Mouse (Mus musculus) heart, embryonic 14.5 days (tissue): ENCODE data around the gene Olfr781. TPM values are rescaled to one million over a fixed set of nuclear protein-coding genes. Genes with fewer than 3 reads are reported as not detected.
"Not testable (repeated sequence)": the region's sequence is repeated elsewhere in the genome, so short reads cannot be mapped to it uniquely, and the experiment has no call there.

Source experiments
- ATAC-seq: fragments of 200-750 bp; cut with Nextera tagmentation; 2 replicates; pipeline ENCODE4 v1.8.0; 2017; ENCODE audit warnings: low read depth, moderate TSS enrichment; ENCODE audit not compliant: insufficient number of reproducible peaks, insufficient read depth, low FRiP score
- H3K27ac ChIP-seq, 2 experiments: fragments of 200-500 bp in 1 of 2; fragments of 300-500 bp in 1 of 2; sonication (generic) in 1 of 2; replicated peaks in 1 of 2; 2 replicates each; pipeline ENCODE4 v1.5.1; 2012 to 2014; ENCODE audit warnings: low read depth in 2 of 2, low read length in 2 of 2, control low read depth in 1 of 2, mild to moderate bottlenecking in 1 of 2, mixed read lengths in 1 of 2; ENCODE audit not compliant: control insufficient read depth in 1 of 2, insufficient read depth in 1 of 2
- H3K27me3 ChIP-seq: fragments of 300-500 bp; sonication (generic); 2 replicates; pipeline ENCODE4 v1.6.1; 2014; ENCODE audit warnings: mild to moderate bottlenecking, low read length, control low read depth; ENCODE audit not compliant: control insufficient read depth, insufficient read depth
- H3K36me3 ChIP-seq: fragments of 300-500 bp; sonication (generic); 2 replicates; pipeline ENCODE4 v1.6.1; 2014; ENCODE audit warnings: mild to moderate bottlenecking, control low read depth, low read length, mixed read lengths; ENCODE audit not compliant: control insufficient read depth, insufficient read depth
- H3K4me1 ChIP-seq, 2 experiments: fragments of 200-500 bp in 1 of 2; fragments of 300-500 bp in 1 of 2; sonication (generic) in 1 of 2; 2 replicates each; pipeline ENCODE4 v1.6.1; 2012 to 2014; ENCODE audit warnings: low read length in 2 of 2, control low read depth in 1 of 2, mixed read lengths in 1 of 2; ENCODE audit not compliant: control insufficient read depth in 2 of 2, insufficient read depth in 2 of 2
- H3K4me2 ChIP-seq: fragments of 300-500 bp; sonication (generic); 2 replicates; pipeline ENCODE4 v1.6.1; 2014; ENCODE audit warnings: mild to moderate bottlenecking, low read length
- H3K4me3 ChIP-seq, 2 experiments: fragments of 200-500 bp in 1 of 2; fragments of 300-500 bp in 1 of 2; sonication (generic) in 1 of 2; 2 replicates each; pipeline ENCODE4 v1.5.1; 2012 to 2014; ENCODE audit warnings: low read length in 2 of 2, mild to moderate bottlenecking in 2 of 2, control low read depth in 1 of 2, low read depth in 1 of 2, moderate library complexity in 1 of 2; ENCODE audit not compliant: control insufficient read depth in 1 of 2, insufficient read depth in 1 of 2
- H3K9ac ChIP-seq: fragments of 300-500 bp; sonication (generic); 2 replicates; pipeline ENCODE4 v1.6.1; 2014; ENCODE audit warnings: mild to moderate bottlenecking, low read length
- H3K9me3 ChIP-seq: fragments of 300-500 bp; sonication (generic); 2 replicates; pipeline ENCODE4 v1.6.1; 2016; ENCODE audit warnings: low read length, control low read depth; ENCODE audit not compliant: control insufficient read depth
- WGBS: fragments of 180-500 bp; shearing (Covaris S2); extraction: QIAGEN DNeasy Blood & Tissue Kit; methylation state at CpG from one replicate; pipeline ENCODE4 v1.1.7; 2014; 5-methylcytosine and 5-hydroxymethylcytosine counted together
- polyA plus RNA-seq: library from polyadenylated mRNA; unstranded; fragments of >200 nt; fragmentation: Nextera tagmentation; extraction: Ambion mirVana; gene quantifications from 2 replicates; pipeline ENCODE4 v1.2.1, GENCODE M21; 2014

Olfr781 gene
- not detected in 2 replicates for polyA plus RNA-seq

GRCm38 (mm10) chr10:129328554-129328953 is at the start of gene Olfr781:
Gene Olfr781, plus strand, starts transcription at chr10:129328854.
- no peak within 1 kb of the TSS for H3K27ac ChIP-seq
- no peak for ATAC-seq
- no peaks in the 10 kb centered on the region for H3K4me1 ChIP-seq
- no peaks in the 10 kb centered on the region for H3K36me3 ChIP-seq
- no peak within 1 kb of the TSS for H3K9ac ChIP-seq
- H3K27me3 ChIP-seq = no peaks in the 10 kb centered on the region
- no peak within 1 kb of the TSS for H3K4me3 ChIP-seq
- no peak within 1 kb of the TSS for H3K4me2 ChIP-seq
- H3K9me3 ChIP-seq = peaks cover 6% of the 10 kb centered on the region

- H3K9me3 ChIP-seq, H3K9ac ChIP-seq, H3K27ac ChIP-seq, H3K27me3 ChIP-seq, H3K4me2 ChIP-seq, ATAC-seq, H3K4me3 ChIP-seq, H3K36me3 ChIP-seq, H3K4me1 ChIP-seq: not testable (repeated sequence)
- 26% methylated on average over 1 of the region's 1 CpGs for WGBS
These were observed 15.7 kb upstream of the Olfr781 start for GRCm38 (mm10) chr10:129312973-129313372.

DNA sequence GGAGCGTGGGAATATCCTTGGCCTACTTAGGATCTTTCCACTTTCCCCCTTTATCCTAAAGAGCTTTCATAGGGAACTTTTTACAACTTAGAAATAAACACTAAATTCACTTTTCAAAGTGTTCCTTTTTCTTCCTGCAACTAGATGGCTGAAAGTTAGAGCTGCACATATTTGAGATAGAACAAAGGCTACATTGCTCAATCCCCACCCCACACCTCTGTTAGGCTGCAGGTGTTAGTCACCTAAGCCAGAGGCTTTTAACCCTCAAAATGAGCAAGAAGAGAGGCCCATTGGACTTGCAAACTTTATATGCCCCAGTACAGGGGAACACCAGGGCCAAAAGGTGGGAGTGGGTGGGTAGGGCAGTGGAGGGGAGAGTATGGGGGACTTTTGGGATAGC is 15.1 kb upstream of the Olfr781 start:
- no CpG with 5 or more reads among the region's 1 CpGs for WGBS

GRCm38 (mm10) chr10:129317817-129318216 is 10.8 kb upstream of the Olfr781 start, which contains the start of gene Olfr780:
Gene Olfr780, plus strand, starts transcription at chr10:129318117.
- Histone ChIP-seq H3K9ac (no peak within 1 kb of the TSS), H3K27ac (no peak within 1 kb of the TSS), H3K9me3 (no peaks in the 10 kb centered on the region), H3K36me3 (no peaks in the 10 kb centered on the region), H3K27me3 (no peaks in the 10 kb centered on the region), H3K4me2 (no peak within 1 kb of the TSS), H3K4me1 (no peaks in the 10 kb centered on the region), H3K4me3 (no peak within 1 kb of the TSS)
- no peak for ATAC-seq
- 69% methylated on average over 3 of the region's 3 CpGs for WGBS

More for the DNA sequence above, 15.1 kb upstream of the Olfr781 start:
- not testable (repeated sequence) for H3K9ac ChIP-seq, ATAC-seq, H3K4me3 ChIP-seq, H3K4me1 ChIP-seq, H3K27ac ChIP-seq, H3K36me3 ChIP-seq, H3K9me3 ChIP-seq, H3K4me2 ChIP-seq, H3K27me3 ChIP-seq

DNA sequence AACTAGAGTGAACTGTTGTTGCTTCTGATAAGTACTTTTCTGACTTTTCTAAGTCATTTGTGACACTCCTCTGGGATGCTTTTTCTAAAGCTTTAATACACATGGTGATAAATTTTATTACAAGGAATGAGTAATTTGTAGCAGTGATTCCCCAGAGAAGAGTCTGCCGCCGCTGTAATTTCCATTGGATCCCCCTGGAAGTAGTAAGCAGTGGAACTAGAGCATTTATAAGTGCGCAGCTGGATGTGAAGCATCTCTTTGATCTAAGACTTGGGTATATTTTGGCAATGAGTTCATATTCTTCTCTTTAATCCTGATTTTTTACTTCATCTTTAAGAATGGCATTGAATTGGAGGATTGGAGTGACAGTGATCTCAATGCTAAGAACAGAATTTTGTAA is 19.9 kb downstream of the Olfr781 start, which contains the start of gene Olfr782:
TSS of gene Olfr782 (plus strand) at position 301 of the 400 bp plus-strand sequence.
- no peak within 1 kb of the TSS for H3K27ac ChIP-seq
- no peak within 1 kb of the TSS for H3K9ac ChIP-seq
- WGBS = 80% methylated on average over 3 of the region's 3 CpGs
- H3K4me1 ChIP-seq = no peaks in the 10 kb centered on the region
- H3K9me3 ChIP-seq = no peaks in the 10 kb centered on the region
- H3K27me3 ChIP-seq = no peaks in the 10 kb centered on the region
- ATAC-seq = no peak
- H3K4me2 ChIP-seq = no peak within 1 kb of the TSS
- no peak within 1 kb of the TSS for H3K4me3 ChIP-seq
- H3K36me3 ChIP-seq = no peaks in the 10 kb centered on the region

DNA sequence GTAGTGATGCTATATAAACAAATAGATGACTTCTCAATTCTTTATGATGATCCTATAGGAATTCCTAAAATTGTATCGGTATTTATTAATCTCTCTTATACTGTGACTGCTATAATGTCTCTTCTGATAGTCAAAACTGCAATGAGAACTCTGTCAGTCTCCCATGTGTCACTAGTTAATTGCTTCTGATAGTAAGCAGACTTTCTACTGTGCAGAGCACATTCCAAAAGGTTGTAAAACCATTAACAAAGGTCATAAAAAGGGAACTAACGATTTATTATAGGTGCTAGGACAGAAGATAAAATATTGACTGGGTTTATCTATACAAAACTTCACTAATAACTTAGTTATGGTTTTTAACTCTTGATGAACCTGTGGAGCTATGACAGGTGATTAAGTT is 23.8 kb downstream of the Olfr781 start:
- H3K27me3 ChIP-seq, H3K9me3 ChIP-seq, H3K9ac ChIP-seq, H3K4me1 ChIP-seq, ATAC-seq, H3K4me2 ChIP-seq, H3K27ac ChIP-seq, H3K36me3 ChIP-seq, H3K4me3 ChIP-seq: not testable (repeated sequence)
- 57% methylated on average over 2 of the region's 2 CpGs for WGBS

GRCm38 (mm10) chr10:129356496-129356895 is 27.8 kb downstream of the Olfr781 start:
- H3K9me3 ChIP-seq, ATAC-seq, H3K27me3 ChIP-seq, H3K27ac ChIP-seq, H3K9ac ChIP-seq, H3K4me2 ChIP-seq, H3K36me3 ChIP-seq, H3K4me3 ChIP-seq, H3K4me1 ChIP-seq: not testable (repeated sequence)
- 65% methylated on average over 4 of the region's 4 CpGs for WGBS

- WGBS = 68% methylated on average over 5 of the region's 5 CpGs
- ATAC-seq = no peak
- H3K27me3 ChIP-seq = no peaks in the 10 kb centered on the region
- no peak overlapping the region for H3K4me2 ChIP-seq
- H3K9ac ChIP-seq = no peak overlapping the region
- no peaks in the 10 kb centered on the region for H3K36me3 ChIP-seq
- no peak overlapping the region for H3K4me3 ChIP-seq
- no peaks in the 10 kb centered on the region for H3K9me3 ChIP-seq
- no peak overlapping the region for H3K27ac ChIP-seq
- H3K4me1 ChIP-seq = no peaks in the 10 kb centered on the region
These were observed 28.7 kb downstream of the Olfr781 start for GRCm38 (mm10) chr10:129357307-129357706.
